Mouse (Mus musculus): Measurements from ENCODE around the gene Slc4a3. TPM values are rescaled to one million over a fixed set of nuclear protein-coding genes. Genes with fewer than 3 reads are reported as not detected.
A peak's percentile ranks its signal among the peaks of the same experiment; 100 is the strongest.

The Slc4a3 gene
- polyA plus RNA-seq, 1 experiment, result 1.9 TPM

- peaks cover 2% of the 10 kb centered on the region for H3K36me3 ChIP-seq (replicated peaks; ENCODE audit: low read length)
Measured at GRCm38 (mm10) chr1:75519576-75519975, 26.5 kb upstream of the Slc4a3 start.

GRCm38 (mm10) chr1:75521321-75522031 lies 24.6 kb upstream of the Slc4a3 start, which contains the start of gene Stk11ip:
TSS of gene Stk11ip (plus strand) at chr1:75521529.
- Histone ChIP-seq H3K4me1 (peaks cover 20% of the 10 kb centered on the region), H3K36me3 (replicated peaks; ENCODE audit: low read length) (peaks cover 21% of the 10 kb centered on the region), H3K4me3 (replicated peaks) (peak within 1 kb of the TSS; percentile 94), H3K9me3 (no peaks in the 10 kb centered on the region), H3K27me3 (replicated peaks) (peaks cover 3% of the 10 kb centered on the region)
- peak; percentile 93 for TF ChIP-seq FLI1 (IDR thresholded peaks at IDR 0.05; ENCODE audit: low read length)
- TF ChIP-seq GATA1 (IDR thresholded peaks at IDR 0.05; ENCODE audit: borderline replicate concordance, low read length), result no peak

More at GRCm38 (mm10) chr1:75519576-75519975, 26.5 kb upstream of the Slc4a3 start:
- TF ChIP-seq FLI1 (IDR thresholded peaks at IDR 0.05; ENCODE audit: low read length) (no peak), GATA1 (IDR thresholded peaks at IDR 0.05; ENCODE audit: borderline replicate concordance, low read length) (no peak)
- Histone ChIP-seq H3K27me3 (replicated peaks) (peaks cover 4% of the 10 kb centered on the region), H3K4me3 (replicated peaks) (no peak overlapping the region), H3K9me3 (no peaks in the 10 kb centered on the region), H3K4me1 (peaks cover 21% of the 10 kb centered on the region)

- H3K9me3 ChIP-seq, result no peaks in the 10 kb centered on the region
- H3K36me3 ChIP-seq (replicated peaks; ENCODE audit: low read length), result peaks cover 53% of the 10 kb centered on the region
- no peaks in the 10 kb centered on the region for H3K27me3 ChIP-seq (replicated peaks)
- peak overlapping the region; percentile 38 for H3K4me3 ChIP-seq (replicated peaks)
- TF ChIP-seq FLI1 (IDR thresholded peaks at IDR 0.05; ENCODE audit: low read length), result no peak
- no peak for TF ChIP-seq GATA1 (IDR thresholded peaks at IDR 0.05; ENCODE audit: borderline replicate concordance, low read length)
- H3K4me1 ChIP-seq, result peaks cover 16% of the 10 kb centered on the region
Measured at GRCm38 (mm10) chr1:75524679-75525078, 21.4 kb upstream of the Slc4a3 start.

GRCm38 (mm10) chr1:75530546-75530945 lies 15.5 kb upstream of the Slc4a3 start:
- H3K27me3 ChIP-seq (replicated peaks), result no peaks in the 10 kb centered on the region
- H3K9me3 ChIP-seq, result no peaks in the 10 kb centered on the region
- H3K4me3 ChIP-seq (replicated peaks), result no peak overlapping the region
- peaks cover 97% of the 10 kb centered on the region for H3K36me3 ChIP-seq (replicated peaks; ENCODE audit: low read length)
- peaks cover 12% of the 10 kb centered on the region; the same call in 1 of the 2 replicates for H3K4me1 ChIP-seq
- TF ChIP-seq FLI1 (IDR thresholded peaks at IDR 0.05; ENCODE audit: low read length), result no peak

GRCm38 (mm10) chr1:75532280-75533172 lies 13.5 kb upstream of the Slc4a3 start:
- no peaks in the 10 kb centered on the region for H3K27me3 ChIP-seq (replicated peaks)
- TF ChIP-seq FLI1 (IDR thresholded peaks at IDR 0.05; ENCODE audit: low read length) (no peak), GATA1 (IDR thresholded peaks at IDR 0.05; ENCODE audit: borderline replicate concordance, low read length) (no peak)
- H3K36me3 ChIP-seq (replicated peaks; ENCODE audit: low read length), result peaks cover 97% of the 10 kb centered on the region
- H3K4me3 ChIP-seq (replicated peaks), result no peak overlapping the region
- no peaks in the 10 kb centered on the region for H3K9me3 ChIP-seq
- peaks cover 14% of the 10 kb centered on the region for H3K4me1 ChIP-seq

GRCm38 (mm10) chr1:75533325-75534252 lies 12.5 kb upstream of the Slc4a3 start:
- Histone ChIP-seq H3K27me3 (replicated peaks) (peaks cover under 1% of the 10 kb centered on the region), H3K36me3 (replicated peaks; ENCODE audit: low read length) (peaks cover 88% of the 10 kb centered on the region), H3K4me3 (replicated peaks) (no peak overlapping the region), H3K4me1 (peaks cover 19% of the 10 kb centered on the region), H3K9me3 (no peaks in the 10 kb centered on the region)
- TF ChIP-seq FLI1 (IDR thresholded peaks at IDR 0.05; ENCODE audit: low read length), result no peak
- TF ChIP-seq GATA1 (IDR thresholded peaks at IDR 0.05; ENCODE audit: borderline replicate concordance, low read length), result no peak

- Histone ChIP-seq H3K9me3 (no peaks in the 10 kb centered on the region), H3K4me1 (peaks cover 10% of the 10 kb centered on the region), H3K4me3 (replicated peaks) (no peak overlapping the region), H3K27me3 (replicated peaks) (peaks cover 23% of the 10 kb centered on the region), H3K36me3 (replicated peaks; ENCODE audit: low read length) (peaks cover 50% of the 10 kb centered on the region)
- TF ChIP-seq GATA1 (IDR thresholded peaks at IDR 0.05; ENCODE audit: borderline replicate concordance, low read length) (no peak), FLI1 (IDR thresholded peaks at IDR 0.05; ENCODE audit: low read length) (no peak)
Measured at GRCm38 (mm10) chr1:75537587-75537986, 8.5 kb upstream of the Slc4a3 start.

GRCm38 (mm10) chr1:75538597-75539190 lies 7.4 kb upstream of the Slc4a3 start:
- TF ChIP-seq FLI1 (IDR thresholded peaks at IDR 0.05; ENCODE audit: low read length) (no peak), GATA1 (IDR thresholded peaks at IDR 0.05; ENCODE audit: borderline replicate concordance, low read length) (no peak)
- Histone ChIP-seq H3K4me1 (peaks cover 7% of the 10 kb centered on the region), H3K4me3 (replicated peaks) (no peak overlapping the region), H3K9me3 (no peaks in the 10 kb centered on the region), H3K36me3 (replicated peaks; ENCODE audit: low read length) (peaks cover 39% of the 10 kb centered on the region), H3K27me3 (replicated peaks) (peaks cover 31% of the 10 kb centered on the region)

GRCm38 (mm10) chr1:75541496-75541895 lies 4.6 kb upstream of the Slc4a3 start:
- Histone ChIP-seq H3K36me3 (replicated peaks; ENCODE audit: low read length) (peaks cover 12% of the 10 kb centered on the region), H3K27me3 (replicated peaks) (peaks cover 57% of the 10 kb centered on the region), H3K4me3 (replicated peaks) (no peak overlapping the region), H3K4me1 (peaks cover 14% of the 10 kb centered on the region), H3K9me3 (no peaks in the 10 kb centered on the region)
- TF ChIP-seq FLI1 (IDR thresholded peaks at IDR 0.05; ENCODE audit: low read length), result no peak
- no peak for TF ChIP-seq GATA1 (IDR thresholded peaks at IDR 0.05; ENCODE audit: borderline replicate concordance, low read length)
